Mouse (Mus musculus): Measurements from ENCODE around the gene Ywhae.
A peak's percentile ranks its signal among the peaks of the same experiment; 100 is the strongest.
"Not testable (repeated sequence)": the region's sequence is repeated elsewhere in the genome, so short reads cannot be mapped to it uniquely, and the experiment has no call there.

Ywhae gene

DNA sequence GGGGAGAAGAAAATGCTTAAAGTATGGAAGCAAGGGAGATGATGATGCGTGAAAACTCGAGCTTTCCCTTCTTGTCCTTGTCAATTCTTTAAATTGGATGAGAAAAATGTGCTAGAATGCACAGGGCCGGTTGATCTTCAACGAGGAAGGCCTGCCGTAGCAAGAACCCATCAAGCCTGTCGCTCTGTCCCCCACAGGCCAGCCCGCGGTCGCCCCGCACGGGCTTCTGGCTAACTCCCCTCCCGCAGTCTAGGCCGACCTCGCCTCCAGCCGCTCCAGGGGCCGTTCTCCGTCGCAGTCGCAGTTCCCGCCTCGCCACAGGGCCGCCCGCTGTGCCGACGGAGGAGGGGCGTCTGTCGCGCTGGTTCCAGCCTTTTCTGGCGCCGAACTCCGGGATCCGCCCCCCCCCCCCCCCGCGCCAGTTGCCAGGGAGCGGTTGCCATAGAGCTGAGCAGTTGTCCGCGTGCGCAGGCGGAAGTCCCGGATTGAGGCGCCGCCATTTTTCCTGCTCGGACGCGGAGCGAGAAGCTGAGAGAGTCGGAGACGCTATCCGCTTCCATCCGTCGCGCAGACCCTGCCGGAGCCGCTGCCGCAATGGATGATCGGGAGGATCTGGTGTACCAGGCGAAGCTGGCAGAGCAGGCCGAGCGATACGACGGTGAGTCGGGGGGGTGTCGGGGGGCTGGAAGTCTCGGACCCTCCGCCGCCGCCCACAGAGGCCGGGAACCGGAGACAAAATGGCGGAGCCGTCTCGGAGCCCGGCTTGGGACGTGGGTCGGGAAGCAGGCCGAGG, at the start of gene Ywhae:
Ywhae (plus strand) TSS at position 436 of the 793 bp plus-strand sequence.
- peak; percentile 86 to 88 for DNase-seq (ENCODE audit: low spot score in 2 of 2)

DNA sequence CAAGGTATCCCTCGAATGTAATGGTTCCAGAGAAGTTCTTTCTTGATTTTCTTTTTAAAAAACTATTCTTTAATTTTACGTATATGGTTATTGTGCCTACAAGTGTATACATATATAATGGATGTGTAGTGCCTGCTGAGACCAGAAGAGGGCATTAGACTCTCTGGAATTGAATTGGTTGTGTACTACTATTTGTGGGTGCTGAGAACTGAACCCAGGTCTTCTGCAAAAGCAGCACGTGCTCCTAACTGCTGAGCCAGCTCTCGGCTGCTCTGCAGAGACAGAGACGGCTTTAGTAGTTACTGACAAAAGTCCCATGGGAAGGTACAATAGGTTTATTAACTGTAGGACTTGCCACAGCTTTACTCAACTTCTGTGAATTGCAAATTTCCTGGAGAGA, 48.2 kb upstream of the Ywhae start:
- no peak for DNase-seq (ENCODE audit: low spot score in 2 of 2)

DNA sequence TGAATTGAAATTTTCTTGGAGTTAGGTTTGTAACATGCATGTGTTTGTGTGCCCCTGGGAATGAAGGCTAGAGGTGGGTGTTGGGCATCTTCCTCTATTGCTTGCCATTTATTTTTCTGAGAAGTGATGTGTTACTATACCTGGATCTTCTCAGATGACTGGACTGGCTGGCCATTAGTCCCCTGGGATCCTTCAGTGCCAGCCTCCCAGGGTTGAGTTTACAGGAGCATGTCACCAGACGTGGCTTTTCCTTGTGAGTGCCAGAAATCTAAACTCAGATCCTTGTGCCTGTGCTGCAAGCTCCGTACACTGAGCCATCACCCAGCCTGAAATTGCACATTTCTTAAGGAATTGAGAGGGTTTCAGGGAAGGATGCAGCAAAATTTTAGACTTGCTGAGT, 47.7 kb upstream of the Ywhae start:
- DNase-seq (ENCODE audit: low spot score in 2 of 2) = no peak

DNA sequence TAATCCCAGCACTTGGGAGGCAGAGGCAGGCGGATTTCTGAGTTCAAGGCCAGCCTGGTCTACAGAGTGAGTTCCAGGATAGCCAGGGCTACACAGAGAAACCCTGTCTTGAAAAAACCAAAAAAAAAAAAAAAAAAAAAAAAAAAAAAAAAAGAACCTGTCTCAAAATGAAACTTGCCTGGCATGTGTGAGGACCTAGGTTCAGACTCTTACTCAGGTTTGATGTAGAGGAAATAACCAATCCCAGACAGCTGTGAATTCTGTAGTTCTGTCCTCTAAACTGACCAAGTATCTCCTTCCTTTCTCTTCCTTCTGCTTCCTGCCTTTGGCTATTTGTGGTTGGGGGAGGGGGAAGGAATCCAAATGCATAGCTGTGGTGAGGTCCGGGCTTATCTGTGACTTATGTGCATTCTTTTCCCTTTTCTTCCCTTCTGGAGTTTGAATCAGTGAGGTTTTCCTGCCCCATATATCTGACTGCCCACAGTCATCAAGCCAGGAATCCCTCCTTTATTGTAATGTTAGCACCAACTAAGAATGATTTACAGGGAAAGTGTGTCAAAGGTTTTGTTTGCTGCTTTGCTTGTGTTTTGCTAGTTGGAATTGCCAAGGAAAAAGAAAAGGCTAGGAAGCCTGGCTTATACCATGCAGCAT, 45.2 kb upstream of the Ywhae start:
- no peak for DNase-seq (ENCODE audit: low spot score in 2 of 2)

DNA sequence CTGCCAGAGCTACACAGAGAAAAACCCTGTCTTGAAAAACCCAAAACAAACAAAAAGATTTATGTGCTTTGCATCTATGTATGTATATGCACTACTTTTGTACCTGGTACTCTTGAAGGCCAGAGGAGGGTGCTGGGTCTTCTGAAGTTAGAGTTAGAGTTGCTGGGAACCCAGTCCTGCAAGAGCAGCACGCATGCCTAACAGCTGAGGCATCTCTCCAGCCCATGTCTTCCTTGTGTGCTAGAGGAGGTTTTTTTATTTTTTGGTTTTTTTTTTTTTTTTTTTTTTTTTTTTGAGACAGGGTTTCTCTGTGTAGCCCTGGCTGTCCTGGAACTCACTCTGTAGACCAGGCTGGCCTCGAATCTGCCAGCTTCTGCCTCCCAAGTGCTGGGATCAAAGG, 44.5 kb upstream of the Ywhae start:
- no peak for DNase-seq (ENCODE audit: low spot score in 2 of 2)

DNA sequence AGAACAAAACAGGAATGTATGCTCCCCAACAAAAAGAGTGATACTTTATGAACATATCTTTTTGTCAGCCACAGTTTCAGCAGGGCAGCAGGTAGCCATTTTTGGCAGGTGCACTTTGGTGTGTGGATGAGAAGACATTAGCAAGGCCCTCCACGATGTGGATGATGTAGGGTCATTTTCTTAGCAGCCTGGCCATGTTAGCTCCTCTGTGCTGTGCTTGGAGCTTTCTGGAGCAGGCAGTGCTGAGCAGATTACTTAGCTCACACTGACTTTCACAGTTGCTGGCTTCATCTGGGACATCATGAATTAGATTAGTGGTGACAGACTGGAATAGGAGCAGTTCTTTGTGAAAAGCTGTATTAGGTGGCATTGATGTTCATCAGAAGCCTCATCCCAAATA, 42.7 kb upstream of the Ywhae start:
- no peak for DNase-seq (ENCODE audit: low spot score in 2 of 2)

DNA sequence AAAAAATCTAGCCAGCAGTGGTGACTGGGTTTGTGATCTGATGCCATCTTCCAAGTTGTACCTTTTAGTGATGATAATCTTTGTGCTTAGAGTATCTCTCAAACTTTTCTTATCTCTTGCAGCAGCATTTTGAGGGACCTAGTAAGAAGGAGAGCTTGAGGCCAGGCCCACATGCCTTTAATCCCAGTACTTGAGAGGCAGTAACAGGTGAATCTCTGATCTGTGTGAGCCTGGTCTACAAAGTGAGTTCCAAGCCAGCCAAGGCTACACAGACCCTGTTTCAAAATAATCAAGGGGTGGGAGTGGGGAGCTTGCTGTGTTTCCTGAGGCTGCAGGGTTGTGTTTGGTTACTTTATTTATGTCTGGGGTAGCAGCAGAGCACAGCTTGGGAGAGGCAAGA, 41.6 kb upstream of the Ywhae start:
- DNase-seq (ENCODE audit: low spot score in 2 of 2) = no peak

DNA sequence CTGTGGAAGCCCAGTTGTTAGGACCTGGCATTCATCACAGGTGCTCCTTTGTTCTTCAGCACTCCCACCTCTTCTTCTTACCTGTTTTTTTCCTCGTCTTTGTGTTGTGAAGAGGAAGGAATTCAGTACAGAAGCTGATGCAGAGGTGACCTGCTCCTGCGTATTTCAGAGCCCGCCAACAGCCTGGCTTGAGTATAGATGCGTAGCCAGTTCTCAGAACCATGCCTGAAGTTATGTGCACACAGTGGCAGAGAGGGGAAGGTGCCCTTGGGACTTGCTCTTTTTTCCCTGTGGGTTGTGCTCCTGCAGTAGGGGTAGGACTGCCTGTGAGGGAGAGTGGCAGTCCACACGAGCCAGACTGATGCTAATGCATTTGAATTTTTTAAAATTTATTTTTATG, 39.1 kb upstream of the Ywhae start:
- no peak for DNase-seq (ENCODE audit: low spot score in 2 of 2)

DNA sequence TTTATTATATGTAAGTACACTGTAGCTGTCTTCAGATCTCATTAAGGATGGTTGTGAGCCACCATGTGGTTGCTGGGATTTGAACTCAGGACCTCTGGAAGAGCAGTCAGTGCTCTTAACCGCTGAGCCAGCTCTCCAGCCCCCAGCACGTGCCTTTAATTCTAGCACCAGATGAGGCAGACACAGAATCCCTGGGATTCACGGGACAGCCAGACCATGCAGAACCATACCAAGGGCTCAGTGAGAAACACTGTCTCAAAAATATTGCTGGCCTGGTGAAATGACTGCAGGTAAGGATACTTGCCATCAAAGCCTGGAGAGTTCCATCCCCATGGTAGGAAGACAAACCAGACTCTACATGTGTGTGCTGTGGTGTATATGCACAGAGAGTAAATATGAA, 35.2 kb upstream of the Ywhae start:
- DNase-seq (ENCODE audit: low spot score in 2 of 2) = not testable (repeated sequence)

DNA sequence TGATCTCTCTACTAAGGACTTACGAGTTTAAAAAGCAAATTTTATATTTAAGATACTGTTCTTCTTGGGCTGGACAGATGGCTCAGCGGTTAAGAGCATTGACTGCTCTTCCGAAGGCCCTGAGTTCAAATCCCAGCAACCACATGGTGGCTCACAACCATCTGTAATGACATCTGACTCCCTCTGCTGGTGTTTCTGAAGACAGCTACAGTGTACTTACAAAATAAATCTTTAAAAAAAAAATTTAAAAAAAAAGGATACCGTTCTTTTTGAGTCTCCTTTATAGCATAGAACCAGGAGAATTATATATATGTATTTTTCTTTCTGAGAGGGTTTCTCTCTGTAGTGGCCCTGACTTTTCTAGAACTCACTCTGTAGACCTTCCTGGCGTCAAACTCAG, 32.1 kb upstream of the Ywhae start:
- DNase-seq (ENCODE audit: low spot score in 2 of 2) = no peak

DNA sequence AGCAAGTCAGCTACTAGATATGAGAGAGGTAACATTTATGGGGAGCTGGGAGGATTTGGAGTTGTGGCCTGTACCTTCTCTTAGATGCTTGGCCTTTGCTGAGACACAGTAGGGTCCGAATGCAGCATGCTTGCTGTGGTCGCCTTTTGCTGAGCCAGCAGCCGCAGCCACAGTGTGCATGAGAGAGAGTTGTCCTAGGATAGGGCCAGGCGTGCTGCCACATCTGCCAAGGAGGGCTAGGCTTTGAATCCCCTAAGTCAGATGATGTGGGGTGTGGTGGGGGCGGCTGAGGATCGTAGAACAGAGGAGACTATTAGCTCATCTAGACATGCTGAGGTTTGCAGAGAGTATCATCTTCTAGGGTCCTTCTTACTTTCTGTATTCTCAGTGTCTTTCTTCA, 29.9 kb upstream of the Ywhae start:
- DNase-seq (ENCODE audit: low spot score in 2 of 2) = no peak

DNA sequence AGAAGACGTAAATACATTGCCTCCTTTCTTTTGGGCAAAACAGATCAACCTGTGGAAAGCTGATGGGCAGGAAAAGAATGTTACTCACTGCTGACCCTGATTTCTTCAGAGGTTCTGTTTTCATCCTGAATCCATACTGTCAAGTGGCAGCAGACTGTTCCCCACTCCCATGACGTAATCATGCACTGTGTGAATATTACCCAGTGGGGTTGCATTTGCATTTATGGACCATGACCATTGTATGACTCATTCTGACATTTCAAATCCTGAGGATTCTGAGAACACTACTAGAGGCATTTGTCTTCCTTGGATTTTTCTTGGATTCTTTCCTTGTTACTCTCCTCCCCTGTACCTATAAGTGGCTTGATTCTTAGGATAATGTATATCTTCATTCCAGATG, 28.9 kb upstream of the Ywhae start:
- DNase-seq (ENCODE audit: low spot score in 2 of 2) = no peak

DNA sequence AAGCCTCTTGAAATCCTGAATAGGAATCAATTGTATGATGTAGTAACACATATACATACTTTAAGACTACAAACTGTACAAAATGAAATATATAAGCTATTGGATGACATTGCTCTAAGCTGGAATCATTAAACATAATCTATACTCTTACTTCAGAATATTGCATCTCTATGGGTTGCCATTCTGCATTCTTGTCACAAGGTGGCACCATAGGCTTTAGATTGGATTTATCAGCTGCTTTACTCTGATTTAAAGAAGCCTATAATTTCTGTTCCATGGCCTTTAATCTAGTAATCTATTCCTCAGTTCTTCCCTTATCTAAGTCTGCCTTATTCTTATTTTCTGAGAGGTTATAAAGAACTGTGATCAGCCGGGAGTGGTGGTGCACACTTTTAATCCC, 18.7 kb upstream of the Ywhae start:
- DNase-seq (ENCODE audit: low spot score in 2 of 2) = no peak

DNA sequence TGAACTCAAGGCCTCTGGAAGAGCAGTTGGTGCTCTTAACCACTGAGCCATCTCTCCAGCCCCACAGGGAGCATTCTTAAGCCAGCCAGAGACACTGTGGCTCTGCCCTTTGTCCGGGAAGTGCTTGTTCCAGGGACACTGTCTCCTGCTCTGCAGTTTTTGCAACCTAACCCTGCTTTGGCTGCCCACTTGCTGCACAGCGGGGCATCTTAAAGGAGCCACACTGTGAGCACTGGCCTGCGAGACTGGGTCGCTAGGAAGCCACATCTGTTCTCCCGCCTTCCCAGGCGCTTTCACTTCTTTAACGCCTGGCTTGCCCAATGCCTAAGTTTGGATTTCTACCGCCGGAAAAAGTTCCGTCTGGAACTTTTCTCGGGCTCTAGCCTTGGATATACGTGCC, 17.1 kb upstream of the Ywhae start:
- DNase-seq (ENCODE audit: low spot score in 2 of 2) = no peak

DNA sequence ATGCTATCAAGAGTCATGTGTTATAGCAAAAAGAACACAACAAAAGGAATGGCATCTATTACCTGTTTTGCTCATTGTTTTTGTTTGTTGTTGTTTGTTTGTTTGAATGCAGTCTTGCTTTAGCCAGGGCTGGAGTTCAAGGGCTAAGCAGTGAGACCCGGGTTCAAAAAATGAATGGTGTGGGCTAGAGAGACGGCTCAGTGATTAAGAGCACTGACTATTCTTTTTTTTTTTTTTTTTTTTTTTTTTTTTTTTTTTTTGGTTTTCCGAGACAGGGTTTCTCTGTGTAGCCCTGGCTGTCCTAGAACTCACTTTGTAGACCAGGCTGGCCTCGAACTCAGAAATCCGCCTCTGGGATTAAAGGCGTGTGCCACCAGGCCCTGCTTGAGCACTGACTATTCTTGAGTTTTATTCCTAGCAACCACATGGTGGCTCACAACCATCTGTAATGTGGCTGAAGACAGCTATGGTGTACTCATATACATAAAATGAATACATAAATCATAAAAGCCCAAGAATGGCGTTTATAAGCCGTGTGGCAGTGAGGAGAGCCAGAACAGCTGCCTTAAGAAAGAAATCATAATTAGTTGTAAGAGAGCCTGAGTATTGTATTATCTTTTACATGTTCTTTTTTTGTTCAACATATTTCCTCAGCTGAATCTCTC, 15.9 kb upstream of the Ywhae start:
- no peak for DNase-seq (ENCODE audit: low spot score in 2 of 2)

DNA sequence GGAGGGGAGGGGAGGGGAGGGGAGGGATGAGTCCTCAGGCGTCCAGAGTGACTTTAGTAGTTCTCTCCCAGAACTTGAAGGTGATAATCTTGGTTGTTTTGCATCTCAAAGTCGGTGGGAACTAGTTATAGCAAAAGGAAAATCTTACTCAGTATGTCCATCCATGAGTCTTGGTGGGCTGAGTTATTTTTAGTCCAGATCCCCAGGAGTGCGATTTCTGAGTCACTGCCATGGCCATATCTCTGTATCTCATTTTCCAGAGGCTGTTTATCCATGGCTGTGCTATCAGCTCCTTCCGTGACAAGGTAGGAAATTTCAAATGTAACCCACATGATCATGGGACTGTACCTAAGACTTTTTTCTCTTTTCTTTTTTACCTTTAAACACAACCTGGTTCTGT, 10.3 kb upstream of the Ywhae start:
- no peak for DNase-seq (ENCODE audit: low spot score in 2 of 2)

DNA sequence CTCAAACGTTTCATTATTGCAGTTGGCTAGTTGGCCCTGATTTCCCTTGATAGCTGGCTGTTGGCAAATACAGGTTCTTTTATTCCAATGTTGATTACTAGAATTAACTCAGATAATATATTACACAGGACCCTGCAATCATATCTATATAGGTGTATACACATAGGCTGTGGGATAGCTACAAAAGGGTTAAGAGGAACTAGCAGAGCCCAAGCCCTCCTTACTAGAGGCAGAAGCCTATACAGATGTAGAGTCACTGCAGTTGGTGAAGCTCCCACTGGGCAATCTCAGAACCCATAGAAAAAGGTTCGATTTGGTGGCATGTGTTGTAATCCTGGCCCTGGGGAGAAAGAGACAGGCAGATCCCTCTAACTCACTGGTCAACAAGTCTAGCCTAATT, 5.5 kb upstream of the Ywhae start:
- DNase-seq (ENCODE audit: low spot score in 2 of 2) = no peak

DNA sequence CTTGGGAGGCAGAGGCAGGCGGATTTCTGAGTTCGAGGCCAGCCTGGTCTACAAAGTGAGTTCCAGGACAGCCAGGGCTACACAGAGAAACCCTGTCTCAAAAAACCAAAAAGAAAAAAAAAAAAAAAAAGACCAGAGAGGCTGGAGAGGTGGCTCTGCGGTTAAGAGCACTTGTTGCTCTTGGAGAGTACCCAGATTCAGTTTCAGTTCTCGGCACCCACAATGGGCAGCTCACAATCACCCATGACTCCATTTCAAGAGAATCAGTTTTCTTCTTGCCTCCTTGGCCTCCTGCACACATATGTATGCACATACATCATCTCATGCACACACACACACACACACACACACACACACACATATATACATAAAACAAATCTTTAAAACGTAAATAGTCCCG, 5.0 kb upstream of the Ywhae start:
- DNase-seq (ENCODE audit: low spot score in 2 of 2) = not testable (repeated sequence)

DNA sequence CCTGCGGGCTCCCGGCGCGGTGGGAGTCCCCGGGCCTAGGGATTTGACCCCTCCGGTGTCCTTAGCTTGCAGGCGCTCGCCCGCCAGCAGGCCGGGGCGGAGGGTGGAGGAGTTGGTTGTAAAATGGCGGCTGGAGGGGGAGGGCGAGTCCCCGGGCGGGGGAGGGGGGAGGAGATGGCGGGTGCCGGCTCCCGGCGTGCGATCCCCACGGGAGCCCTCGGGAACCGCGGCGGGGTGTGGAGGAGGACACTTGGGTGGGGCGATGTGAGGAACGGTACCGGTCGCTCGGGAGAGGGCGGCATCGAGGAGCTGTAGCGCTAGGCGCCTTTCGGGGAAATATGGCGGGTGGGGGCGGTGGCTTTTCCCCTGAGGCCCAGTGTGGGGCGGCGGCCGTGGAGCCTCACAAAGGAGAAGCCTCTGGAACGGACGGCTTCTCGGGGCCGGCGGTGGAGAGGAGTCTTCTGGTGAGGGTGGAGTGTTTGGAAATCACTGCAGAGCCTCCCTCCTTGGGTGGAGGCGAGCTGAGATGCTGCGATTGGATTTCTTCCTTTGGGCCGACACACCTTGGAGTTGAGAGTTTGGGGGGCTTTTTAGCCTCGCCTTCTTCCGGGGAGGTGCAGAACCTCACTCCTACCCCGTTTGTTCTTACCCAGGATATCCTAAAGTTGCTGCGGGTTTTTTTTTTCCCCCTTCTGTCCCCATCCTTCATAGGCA, 715 bp downstream of the Ywhae start:
- DNase-seq (ENCODE audit: low spot score in 2 of 2) = peak in 1 of 2 experiments; percentile 73

DNA sequence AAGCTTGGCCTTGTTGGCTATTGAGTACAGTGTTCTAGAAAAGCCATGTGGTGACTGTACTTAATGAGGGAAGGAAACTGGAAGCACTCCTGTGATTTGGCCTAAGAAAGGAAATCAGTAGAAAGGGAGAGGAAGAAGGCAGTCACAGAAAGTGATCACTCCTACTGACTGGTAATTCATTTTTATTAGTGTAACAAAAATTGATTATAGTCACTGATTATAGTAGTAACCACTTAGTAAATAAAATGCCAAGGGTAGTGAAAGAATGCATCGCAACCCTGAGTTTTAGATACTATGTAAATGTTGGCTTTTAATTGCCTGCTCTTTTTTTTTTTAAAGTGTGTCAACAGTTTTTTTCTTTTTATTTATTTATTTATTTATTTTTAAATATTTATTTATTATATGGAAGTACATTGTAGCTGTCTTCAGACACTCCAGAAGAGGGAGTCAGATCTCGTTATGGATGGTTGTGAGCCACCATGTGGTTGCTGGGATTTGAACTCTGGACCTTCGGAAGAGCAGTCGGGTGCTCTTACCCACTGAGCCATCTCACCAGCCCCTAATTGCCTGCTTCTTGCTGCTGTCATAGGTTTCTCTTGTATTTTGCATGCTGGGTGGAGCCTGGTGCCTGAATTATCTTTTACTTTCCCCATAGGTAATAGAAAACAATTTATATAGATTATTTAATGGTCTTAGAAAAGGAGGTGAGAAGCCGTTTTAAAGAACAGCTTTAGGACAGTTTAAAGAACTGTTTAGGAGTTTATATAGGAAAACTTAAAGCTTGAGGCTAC, 3.0 kb downstream of the Ywhae start:
- DNase-seq (ENCODE audit: low spot score in 2 of 2) = no peak

DNA sequence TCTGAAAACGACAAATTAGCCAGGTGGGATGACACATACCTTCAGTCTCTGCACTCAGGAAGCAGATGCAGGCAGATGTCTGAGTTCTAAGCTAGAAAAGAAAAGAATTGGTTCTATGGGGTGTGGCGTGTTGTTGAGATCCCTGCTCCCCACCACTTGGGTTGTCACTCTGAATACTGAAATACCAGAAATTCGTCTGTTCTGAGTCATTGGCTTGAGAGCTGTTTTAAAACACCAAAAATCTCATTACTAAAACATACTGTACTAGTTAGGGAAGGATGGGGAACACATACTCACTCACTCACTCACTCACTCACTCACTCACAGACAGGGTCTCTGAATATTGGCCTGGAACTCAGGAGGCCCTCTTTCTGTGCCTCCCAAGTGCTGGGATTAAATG, 4.3 kb downstream of the Ywhae start:
- DNase-seq (ENCODE audit: low spot score in 2 of 2) = no peak

All from urinary bladder, adult 18-20 months (tissue).